Mouse (Mus musculus): Measurements from ENCODE around the gene Gtf2i. TPM values are rescaled to one million over a fixed set of nuclear protein-coding genes. Genes with fewer than 3 reads are reported as not detected.

Gtf2i gene
- polyA plus RNA-seq, 1 experiment from 2014 or later: 108 TPM

GRCm38 (mm10) chr5:134214021-134214806 lies 100.3 kb downstream of the Gtf2i start:
- Histone ChIP-seq H3K27me3 (replicated peaks; ENCODE audit: control insufficient read depth, insufficient read depth, low read length) (no peaks in the 10 kb centered on the region), H3K4me3 (ENCODE audit: low read depth, low read length) (no peak overlapping the region), H3K36me3 (ENCODE audit: control insufficient read depth, insufficient read depth, low read length) (no peaks in the 10 kb centered on the region; the same call in 1 of the 2 replicates), H3K27ac (ENCODE audit: low read depth, low read length) (no peak overlapping the region), H3K9ac (ENCODE audit: low read depth, low read length) (no peak overlapping the region), H3K9me3 (ENCODE audit: control insufficient read depth, low read length) (no peaks in the 10 kb centered on the region), H3K4me1 (replicated peaks; ENCODE audit: control insufficient read depth, insufficient read depth, low read length) (peaks cover 5% of the 10 kb centered on the region), H3K4me2 (no peak overlapping the region)
- ATAC-seq (replicated peaks; ENCODE audit: low FRiP score): peak; percentile 29; the same call in 1 of the 2 replicates
- no peak for DNase-seq (ENCODE audit: low spot score)
- 49% methylated on average over 12 of the region's 12 CpGs for WGBS

GRCm38 (mm10) chr5:134209931-134210554 lies 104.5 kb downstream of the Gtf2i start:
- Histone ChIP-seq H3K27ac (ENCODE audit: low read depth, low read length) (peak overlapping the region; percentile 35; the same call in 1 of the 2 replicates), H3K4me3 (ENCODE audit: low read depth, low read length) (no peak overlapping the region), H3K4me2 (no peak overlapping the region), H3K9ac (ENCODE audit: low read depth, low read length) (no peak overlapping the region), H3K36me3 (ENCODE audit: control insufficient read depth, insufficient read depth, low read length) (no peaks in the 10 kb centered on the region; the same call in 1 of the 2 replicates), H3K27me3 (replicated peaks; ENCODE audit: control insufficient read depth, insufficient read depth, low read length) (no peaks in the 10 kb centered on the region), H3K9me3 (ENCODE audit: control insufficient read depth, low read length) (no peaks in the 10 kb centered on the region), H3K4me1 (replicated peaks; ENCODE audit: control insufficient read depth, insufficient read depth, low read length) (peaks cover 5% of the 10 kb centered on the region)
- ATAC-seq (replicated peaks; ENCODE audit: low FRiP score) (peak; percentile 44; the same call in 1 of the 2 replicates), DNase-seq (ENCODE audit: low spot score) (no peak)
- WGBS: 43% methylated on average over 11 of the region's 11 CpGs

DNA sequence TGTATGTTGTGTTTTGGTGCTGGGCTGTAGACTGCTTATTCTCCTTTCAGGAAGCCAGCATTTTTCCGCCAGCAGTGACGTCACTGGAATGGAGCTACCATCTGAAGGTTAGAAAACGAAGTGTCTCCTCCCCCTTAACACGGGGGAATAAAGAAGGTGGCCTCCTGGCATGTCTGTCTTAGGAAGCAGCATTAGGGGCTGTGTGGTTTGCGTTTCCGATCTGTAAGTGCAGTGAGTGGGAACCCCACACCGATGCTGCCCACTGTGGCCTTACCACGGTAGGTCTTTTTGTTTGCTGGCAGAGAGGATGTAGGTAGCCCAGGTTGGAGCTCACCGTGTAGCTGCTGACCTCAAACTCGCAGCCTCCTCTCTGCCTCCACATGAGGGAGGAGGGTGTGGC lies 107.8 kb downstream of the Gtf2i start:
- H3K9ac ChIP-seq (ENCODE audit: low read depth, low read length): no peak overlapping the region
- peaks cover 5% of the 10 kb centered on the region for H3K4me1 ChIP-seq (replicated peaks; ENCODE audit: control insufficient read depth, insufficient read depth, low read length)
- no peaks in the 10 kb centered on the region for H3K9me3 ChIP-seq (ENCODE audit: control insufficient read depth, low read length)
- no peak for DNase-seq (ENCODE audit: low spot score)
- ATAC-seq (replicated peaks; ENCODE audit: low FRiP score): no peak
- H3K4me3 ChIP-seq (ENCODE audit: low read depth, low read length): no peak overlapping the region
- H3K36me3 ChIP-seq (ENCODE audit: control insufficient read depth, insufficient read depth, low read length): peaks cover 3% of the 10 kb centered on the region; the same call in 1 of the 2 replicates
- 79% methylated on average over 10 of the region's 10 CpGs for WGBS
- no peak overlapping the region for H3K4me2 ChIP-seq
- H3K27me3 ChIP-seq (replicated peaks; ENCODE audit: control insufficient read depth, insufficient read depth, low read length): no peaks in the 10 kb centered on the region
- H3K27ac ChIP-seq (ENCODE audit: low read depth, low read length): no peak overlapping the region

DNA sequence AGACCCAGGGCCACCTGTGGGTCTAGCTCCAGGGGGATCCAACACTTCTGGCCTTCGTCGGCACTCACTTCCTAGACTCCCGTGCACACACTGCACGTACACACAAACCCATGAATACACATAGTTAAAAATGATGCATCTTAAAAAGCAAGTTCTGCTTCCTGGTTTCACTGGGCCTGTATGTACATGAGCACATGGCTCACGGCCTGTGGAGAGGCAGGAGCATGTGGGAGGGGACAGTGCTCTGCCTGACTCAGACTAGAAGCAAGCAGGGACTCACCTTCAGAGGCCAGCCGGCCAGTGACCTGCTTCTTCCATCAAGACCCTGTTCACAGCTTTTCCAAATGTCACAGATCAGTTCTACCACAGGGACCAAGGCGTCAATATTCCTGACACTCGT lies 120.9 kb downstream of the Gtf2i start:
- H3K4me3 ChIP-seq (ENCODE audit: low read depth, low read length): no peak overlapping the region
- H3K36me3 ChIP-seq (ENCODE audit: control insufficient read depth, insufficient read depth, low read length): peaks cover 3% of the 10 kb centered on the region
- no peak overlapping the region for H3K27ac ChIP-seq (ENCODE audit: low read depth, low read length)
- H3K4me2 ChIP-seq: no peak overlapping the region
- H3K27me3 ChIP-seq (replicated peaks; ENCODE audit: control insufficient read depth, insufficient read depth, low read length): no peaks in the 10 kb centered on the region
- ATAC-seq (replicated peaks; ENCODE audit: low FRiP score) (no peak), DNase-seq (ENCODE audit: low spot score) (no peak)
- H3K9ac ChIP-seq (ENCODE audit: low read depth, low read length): no peak overlapping the region
- no peaks in the 10 kb centered on the region for H3K4me1 ChIP-seq (replicated peaks; ENCODE audit: control insufficient read depth, insufficient read depth, low read length)
- no peaks in the 10 kb centered on the region for H3K9me3 ChIP-seq (ENCODE audit: control insufficient read depth, low read length)
- 78% methylated on average over 8 of the region's 8 CpGs for WGBS

DNA sequence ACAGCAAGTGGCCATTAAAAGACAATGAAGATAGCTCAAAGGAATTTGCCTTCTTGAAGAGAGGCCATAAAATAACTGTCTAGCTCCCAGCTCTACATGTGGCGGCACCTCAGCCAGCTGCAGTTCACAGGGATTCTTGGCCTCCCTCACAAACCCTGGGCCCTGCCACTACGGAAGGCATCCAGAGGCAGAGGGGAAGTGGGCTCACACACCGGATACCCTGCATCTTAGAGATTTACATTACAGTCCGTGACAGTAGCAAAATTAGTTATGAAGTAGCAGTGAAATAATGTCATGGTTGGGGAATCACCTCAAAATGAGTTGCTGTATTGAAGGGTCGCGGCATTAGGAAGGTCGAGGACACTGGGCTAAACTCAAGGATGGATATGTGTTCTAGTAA lies 126.0 kb downstream of the Gtf2i start:
- no peak overlapping the region for H3K9ac ChIP-seq (ENCODE audit: low read depth, low read length)
- WGBS: 69% methylated on average over 7 of the region's 7 CpGs
- no peaks in the 10 kb centered on the region for H3K36me3 ChIP-seq (ENCODE audit: control insufficient read depth, insufficient read depth, low read length)
- H3K27ac ChIP-seq (ENCODE audit: low read depth, low read length): no peak overlapping the region
- ATAC-seq (replicated peaks; ENCODE audit: low FRiP score) (no peak), DNase-seq (ENCODE audit: low spot score) (no peak)
- no peak overlapping the region for H3K4me3 ChIP-seq (ENCODE audit: low read depth, low read length)
- H3K9me3 ChIP-seq (ENCODE audit: control insufficient read depth, low read length): no peaks in the 10 kb centered on the region
- H3K27me3 ChIP-seq (replicated peaks; ENCODE audit: control insufficient read depth, insufficient read depth, low read length): no peaks in the 10 kb centered on the region
- no peak overlapping the region for H3K4me2 ChIP-seq
- no peaks in the 10 kb centered on the region for H3K4me1 ChIP-seq (replicated peaks; ENCODE audit: control insufficient read depth, insufficient read depth, low read length)

Small RNA genes lying within 50 kb of the gene (microRNA-seq; reads per million reads assigned to microRNA genes)
- not detected for gene Mir3965 (ENCODE audit: borderline number of aligned reads)

Other genes starting within 250 kb of the Gtf2i start
- 1.8 and 2.1 TPM in 2 replicates for gene Castor2, start 215.0 kb downstream of the Gtf2i start, polyA plus RNA-seq (2014; fragmentation: Nextera tagmentation; extraction: Ambion mirVana)
- 39.1 and 43.8 TPM in 2 replicates for gene Rcc1l, start 138.0 kb downstream of the Gtf2i start, polyA plus RNA-seq (2014; fragmentation: Nextera tagmentation; extraction: Ambion mirVana)
- gene Gtf2ird2, start 130.7 kb downstream of the Gtf2i start, polyA plus RNA-seq (2014; fragmentation: Nextera tagmentation; extraction: Ambion mirVana): 5.1 and 5.9 TPM in 2 replicates
- 9.3 and 11.7 TPM in 2 replicates for gene Ncf1, start 85.1 kb downstream of the Gtf2i start, polyA plus RNA-seq (2014; fragmentation: Nextera tagmentation; extraction: Ambion mirVana)
- 46.7 and 51.8 TPM in 2 replicates for gene Gtf2ird1, start 142.0 kb upstream of the Gtf2i start, polyA plus RNA-seq (2014; fragmentation: Nextera tagmentation; extraction: Ambion mirVana)
- 1.4 and 1.7 TPM in 2 replicates for gene Clip2, start 237.7 kb upstream of the Gtf2i start, polyA plus RNA-seq (2014; fragmentation: Nextera tagmentation; extraction: Ambion mirVana)
- not detected in 2 replicates for gene Syna, start 245.4 kb upstream of the Gtf2i start, polyA plus RNA-seq (2014; fragmentation: Nextera tagmentation; extraction: Ambion mirVana)

Data from liver, embryonic 11.5 days (tissue).